Mouse (Mus musculus): ENCODE measurements around the gene Casp9.
A peak's percentile ranks its signal among the peaks of the same experiment; 100 is the strongest.

The Casp9 gene

GRCm38 (mm10) chr4:141781201-141781985 is 12.0 kb upstream of the Casp9 start:
- no peak for DNase-seq (ENCODE audit: low read depth)

GRCm38 (mm10) chr4:141784835-141785234 is 8.6 kb upstream of the Casp9 start:
- no peak for DNase-seq (ENCODE audit: low read depth)

- DNase-seq (ENCODE audit: low read depth) = no peak
Measured at GRCm38 (mm10) chr4:141786141-141786540, 7.3 kb upstream of the Casp9 start.

GRCm38 (mm10) chr4:141787046-141787445 is 6.4 kb upstream of the Casp9 start:
- peak; percentile 68 for DNase-seq (ENCODE audit: low read depth)

GRCm38 (mm10) chr4:141787462-141787861 is 6.0 kb upstream of the Casp9 start:
- no peak for DNase-seq (ENCODE audit: low read depth)

- no peak for DNase-seq (ENCODE audit: low read depth)
Measured at GRCm38 (mm10) chr4:141789564-141790218, 3.7 kb upstream of the Casp9 start.

- peak; percentile 97 for DNase-seq (ENCODE audit: low read depth)
Measured at GRCm38 (mm10) chr4:141790524-141790990, 2.9 kb upstream of the Casp9 start, which contains the start of gene Dnajc16. TSS of gene Dnajc16 (minus strand) at chr4:141790931.

- no peak for DNase-seq (ENCODE audit: low read depth)
Measured at GRCm38 (mm10) chr4:141791486-141791885, 1.9 kb upstream of the Casp9 start.

GRCm38 (mm10) chr4:141791951-141792350 is 1.5 kb upstream of the Casp9 start:
- no peak for DNase-seq (ENCODE audit: low read depth)

- DNase-seq (ENCODE audit: low read depth) = no peak
Measured at GRCm38 (mm10) chr4:141792554-141793281, 694 bp upstream of the Casp9 start.

GRCm38 (mm10) chr4:141794152-141794535 is 732 bp downstream of the Casp9 start:
- no peak for DNase-seq (ENCODE audit: low read depth)

- no peak for DNase-seq (ENCODE audit: low read depth)
Measured at GRCm38 (mm10) chr4:141796356-141796755, 2.9 kb downstream of the Casp9 start.

- DNase-seq (ENCODE audit: low read depth) = no peak
Measured at GRCm38 (mm10) chr4:141796954-141797353, 3.5 kb downstream of the Casp9 start.

GRCm38 (mm10) chr4:141797545-141797944 is 4.1 kb downstream of the Casp9 start:
- DNase-seq (ENCODE audit: low read depth) = no peak

- DNase-seq (ENCODE audit: low read depth) = no peak
Measured at GRCm38 (mm10) chr4:141804105-141804504, 10.7 kb downstream of the Casp9 start.

GRCm38 (mm10) chr4:141805886-141806285 is 12.5 kb downstream of the Casp9 start:
- no peak for DNase-seq (ENCODE audit: low read depth)

- DNase-seq (ENCODE audit: low read depth) = peak; percentile 60
Measured at GRCm38 (mm10) chr4:141809850-141810464, 16.5 kb downstream of the Casp9 start.

- DNase-seq (ENCODE audit: low read depth) = no peak
Measured at GRCm38 (mm10) chr4:141810975-141811374, 17.6 kb downstream of the Casp9 start.

- no peak for DNase-seq (ENCODE audit: low read depth)
Measured at GRCm38 (mm10) chr4:141811375-141811774, 18.0 kb downstream of the Casp9 start.

GRCm38 (mm10) chr4:141816267-141816666 is 22.9 kb downstream of the Casp9 start:
- DNase-seq (ENCODE audit: low read depth) = no peak

GRCm38 (mm10) chr4:141816776-141817655 is 23.6 kb downstream of the Casp9 start:
- no peak for DNase-seq (ENCODE audit: low read depth)
